Mouse (Mus musculus) embryonic fibroblast, embryonic 13.5 days (primary cell): ENCODE results near the gene C1qc.

Experiments used
- CTCF ChIP-seq: IDR thresholded peaks from 2 replicates; pipeline ENCODE4 v1.5.1; 2011; ENCODE audit warnings: mild to moderate bottlenecking, control low read depth, low read length, moderate library complexity, borderline replicate concordance; ENCODE audit not compliant: insufficient read depth
- POLR2A ChIP-seq: IDR thresholded peaks from 2 replicates; pipeline ENCODE4 v1.6.1; 2011; ENCODE audit warnings: low read depth, mild to moderate bottlenecking, control low read depth, low read length, moderate library complexity

DNA sequence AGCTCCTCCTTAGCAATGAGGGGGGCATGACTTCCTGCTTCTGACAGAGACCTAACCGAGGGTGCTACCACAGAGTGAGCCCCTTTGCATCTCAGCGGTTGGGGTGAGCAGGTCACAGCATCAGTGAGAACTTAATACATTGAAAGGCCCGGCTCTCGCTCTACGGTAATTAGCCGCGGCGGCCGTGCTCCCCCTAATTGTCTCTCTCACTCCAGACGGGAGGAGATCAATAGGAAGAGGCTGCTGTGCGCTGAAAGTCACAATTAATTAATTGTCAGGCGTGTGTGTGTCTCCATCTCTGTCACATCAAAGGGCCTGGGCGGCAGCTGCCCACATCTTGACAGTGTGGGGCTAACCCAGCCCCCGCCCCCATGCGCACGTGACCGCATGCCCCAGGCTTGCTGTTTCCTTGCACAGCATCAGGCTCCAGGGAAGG is 18.4 kb upstream of the C1qc start:
- TF ChIP-seq CTCF = no peak
- no peak for TF ChIP-seq POLR2A
